Mouse (Mus musculus): ENCODE results near the gene Atrnl1.
"Not testable (repeated sequence)": the region's sequence is repeated elsewhere in the genome, so short reads cannot be mapped to it uniquely, and the experiment has no call there.

Atrnl1 gene

DNA sequence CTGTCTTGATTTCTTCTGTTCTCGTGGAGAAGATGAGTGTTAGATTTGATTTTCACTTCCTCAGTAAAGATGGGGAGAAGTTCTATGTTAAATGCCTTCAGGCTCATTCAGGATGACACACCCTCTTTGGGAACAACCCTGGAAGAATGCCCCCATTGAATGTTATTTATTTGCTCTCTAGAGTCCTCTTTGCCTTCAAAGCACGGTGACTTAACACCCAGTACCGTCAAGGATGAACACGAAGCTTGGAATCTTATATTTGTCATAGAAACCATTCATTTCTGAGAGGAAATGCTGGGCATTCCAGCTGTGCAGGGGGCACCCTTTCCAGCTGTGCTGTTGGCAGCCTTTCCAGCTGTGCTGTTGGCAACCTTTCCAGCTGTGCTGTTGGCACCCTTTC, 212.6 kb downstream of the Atrnl1 start:
- DNase-seq (ENCODE audit: low spot score) = no peak

DNA sequence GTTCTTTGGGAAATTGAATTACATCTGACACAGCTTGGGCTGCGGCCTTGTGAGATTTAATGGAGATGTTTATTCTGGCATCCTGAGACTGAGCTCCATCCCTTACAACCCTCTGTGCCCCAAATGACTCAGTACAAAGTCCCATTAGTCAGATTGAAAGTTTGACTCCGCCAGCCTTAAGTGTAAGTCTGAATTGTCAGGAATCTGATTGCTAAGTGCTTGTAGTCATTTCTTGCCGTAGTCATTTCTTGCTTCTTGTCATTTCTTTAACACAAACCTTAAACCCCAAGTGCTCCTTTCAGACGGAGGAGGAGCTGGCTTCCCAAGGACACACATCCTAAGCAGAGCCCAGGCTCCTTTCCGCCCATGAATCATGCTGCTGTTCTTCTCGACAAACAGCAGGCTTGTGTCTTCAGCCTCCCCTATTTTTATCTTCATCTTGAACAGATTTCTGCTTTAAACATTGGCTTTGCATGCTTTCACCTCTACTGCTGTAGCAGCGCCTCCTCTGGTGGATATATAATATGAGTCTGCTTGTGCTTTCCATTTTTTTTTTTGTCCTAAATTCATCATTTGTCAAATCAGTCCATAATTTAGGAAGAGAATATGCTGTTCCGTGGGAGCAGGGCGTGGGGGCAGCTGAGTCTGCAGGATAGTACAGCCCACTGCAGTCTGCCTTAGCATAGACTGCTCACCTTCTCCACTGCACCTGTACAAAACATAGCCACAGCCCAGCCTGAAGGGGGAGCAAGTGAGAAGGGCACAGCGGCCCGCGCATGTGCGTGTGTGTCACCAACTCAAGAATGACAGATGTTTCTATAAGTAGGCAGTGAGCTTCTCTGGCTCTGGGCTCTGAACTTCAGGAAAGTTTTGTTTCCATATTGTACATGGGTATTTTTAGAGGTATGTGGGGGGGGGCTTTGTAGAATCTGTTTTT, 214.7 kb downstream of the Atrnl1 start:
- no peak for DNase-seq (ENCODE audit: low spot score)

DNA sequence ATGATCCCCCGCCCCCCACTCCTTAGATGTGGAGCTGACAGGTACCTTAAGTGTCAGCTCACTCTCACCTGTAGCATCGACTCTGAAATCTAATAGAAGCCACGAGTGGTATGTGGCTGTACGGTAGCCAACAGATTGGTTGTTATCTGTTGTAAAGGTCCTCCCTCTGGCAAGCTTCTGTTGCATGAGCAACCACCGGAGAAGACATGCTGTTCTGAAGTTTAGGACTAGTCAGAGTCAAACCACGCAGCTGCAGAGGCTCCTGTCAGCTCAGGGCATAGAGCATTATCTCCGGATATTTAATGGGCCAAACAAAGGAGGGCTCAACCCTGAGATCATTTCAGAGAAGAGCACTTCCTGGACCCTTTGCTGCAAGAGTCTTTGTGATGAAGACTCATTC, 222.2 kb downstream of the Atrnl1 start:
- DNase-seq (ENCODE audit: low spot score) = no peak

DNA sequence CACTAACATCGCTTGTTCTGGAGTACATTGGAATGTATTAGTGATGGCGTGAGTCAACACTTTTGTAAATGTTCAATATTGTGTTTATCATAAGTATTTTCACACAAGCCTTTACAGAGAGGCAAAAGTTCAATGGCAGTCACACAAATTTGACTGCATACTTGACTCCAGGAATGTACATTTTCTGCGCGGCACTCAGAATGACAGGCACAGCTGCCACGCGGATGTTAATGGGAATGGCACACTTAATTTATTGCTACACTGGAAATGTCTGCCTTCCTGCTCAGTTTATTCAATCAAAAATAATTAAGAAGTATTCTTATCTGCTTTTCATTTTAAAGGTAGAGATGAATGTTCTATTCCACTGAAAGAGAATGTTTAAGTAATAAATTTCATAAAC, 227.0 kb downstream of the Atrnl1 start:
- no peak for DNase-seq (ENCODE audit: low spot score)

DNA sequence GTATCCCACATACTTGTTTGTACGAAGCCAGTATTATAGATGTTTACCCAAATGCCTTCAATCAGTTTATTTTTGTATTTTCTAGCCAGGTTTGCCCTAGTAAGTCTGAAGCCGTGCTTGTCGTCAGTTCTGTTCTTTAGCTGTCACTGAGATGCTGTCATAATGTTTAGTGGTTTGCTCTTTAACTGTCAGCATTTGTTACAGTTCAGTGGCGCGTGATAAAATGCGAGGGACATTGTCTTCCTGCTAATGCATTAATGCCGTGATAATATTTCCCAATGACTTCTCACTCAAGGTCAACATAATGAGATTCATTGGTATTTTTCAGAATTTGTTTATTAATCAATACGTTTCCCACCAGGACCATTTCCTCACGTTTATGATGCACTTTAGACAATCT, 227.7 kb downstream of the Atrnl1 start:
- no peak for DNase-seq (ENCODE audit: low spot score)

DNA sequence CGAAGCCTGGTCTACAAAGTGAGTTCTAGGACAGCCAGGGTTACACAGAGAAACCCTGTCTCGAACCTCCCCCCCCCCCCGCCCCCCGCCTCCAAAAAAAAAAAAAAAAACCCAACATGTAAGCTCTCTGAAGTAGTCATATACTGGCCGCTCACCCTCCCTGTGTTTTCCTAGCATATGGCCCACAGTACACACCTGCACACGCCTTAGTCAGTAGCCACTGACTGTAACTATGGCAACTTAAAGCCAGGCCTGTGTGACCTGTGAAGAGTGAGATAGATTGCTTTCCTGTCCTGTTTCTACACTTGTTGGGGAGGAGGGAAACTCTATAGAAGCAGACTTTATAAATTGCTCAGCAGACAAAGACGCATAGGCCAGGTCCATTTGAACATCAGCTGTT, 239.1 kb downstream of the Atrnl1 start:
- no peak for DNase-seq (ENCODE audit: low spot score)

DNA sequence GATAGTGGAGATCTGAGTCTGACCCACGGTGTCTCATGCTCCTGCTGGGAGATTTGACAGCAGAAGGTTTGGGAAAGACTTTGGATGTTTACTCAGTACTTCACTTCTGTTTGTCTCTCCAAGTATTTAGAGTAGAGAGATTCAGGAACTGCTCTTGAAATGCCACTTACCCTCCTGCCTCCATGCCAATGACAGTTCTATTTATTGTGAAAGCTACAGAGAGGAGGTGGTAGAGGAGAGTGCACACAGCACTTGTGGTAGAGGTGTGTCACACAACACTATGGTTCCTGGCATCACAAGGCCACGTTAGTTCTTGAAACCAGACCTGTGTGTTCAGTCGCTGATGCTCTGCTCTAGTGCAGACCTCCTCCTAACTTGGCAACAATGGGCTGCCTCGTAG, 257.5 kb downstream of the Atrnl1 start:
- DNase-seq (ENCODE audit: low spot score) = no peak

DNA sequence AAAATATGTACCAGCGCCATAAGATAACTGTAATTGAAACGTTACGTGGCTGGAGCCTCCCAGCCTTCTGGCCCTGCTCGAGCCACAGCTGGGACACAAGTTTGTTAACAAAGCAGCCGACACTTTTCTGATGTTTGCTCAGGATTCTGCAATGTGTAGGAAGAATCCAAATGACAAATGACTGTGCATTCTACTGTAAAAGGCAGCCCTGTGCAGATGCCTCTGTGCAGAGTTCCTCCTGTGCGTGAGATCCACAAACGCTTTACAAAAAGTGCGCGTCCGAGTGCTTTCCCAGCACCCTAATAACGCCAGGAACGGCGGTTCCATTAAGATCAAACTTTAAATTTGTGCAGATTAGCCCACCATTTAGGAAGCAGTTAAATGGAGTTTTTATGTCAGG, 260.0 kb downstream of the Atrnl1 start:
- DNase-seq (ENCODE audit: low spot score) = no peak

DNA sequence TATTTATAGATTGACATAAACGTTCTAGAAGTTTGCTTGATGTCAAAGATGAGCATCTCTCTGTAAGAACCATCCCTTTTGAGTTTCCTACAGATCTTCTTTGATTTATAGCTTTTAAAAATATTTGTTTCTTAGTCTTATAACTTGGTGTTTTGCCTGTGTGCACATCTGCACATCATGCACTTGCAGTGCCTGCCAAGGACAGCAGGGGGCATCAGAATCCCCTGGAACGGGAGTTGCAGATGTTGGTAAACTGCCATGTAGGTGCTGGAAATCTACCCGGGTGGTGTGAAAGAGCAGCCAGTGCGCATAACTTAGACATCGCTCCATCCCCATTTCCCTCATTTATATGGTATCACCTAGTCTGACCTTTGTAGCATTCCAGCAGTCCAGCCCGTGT, 265.2 kb downstream of the Atrnl1 start:
- DNase-seq (ENCODE audit: low spot score) = no peak

DNA sequence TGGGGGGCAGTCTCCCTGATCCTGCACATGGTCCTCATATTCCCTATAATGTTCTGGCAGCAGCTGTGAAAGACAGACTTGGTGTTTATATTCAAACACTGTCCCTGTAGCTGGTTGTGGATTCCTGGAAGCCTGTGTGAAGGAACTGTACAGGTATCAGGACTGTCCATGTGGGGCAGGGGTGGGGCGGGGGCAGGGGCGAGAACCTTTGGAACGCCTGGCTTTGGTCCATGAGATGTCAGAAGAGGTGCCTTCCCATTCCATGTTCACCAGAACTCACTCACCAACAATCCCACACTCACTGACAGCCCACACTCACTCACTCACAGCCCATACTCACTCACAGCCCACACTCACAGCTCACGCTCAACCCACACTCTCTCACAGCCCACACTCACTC, 266.5 kb downstream of the Atrnl1 start:
- no peak for DNase-seq (ENCODE audit: low spot score)

DNA sequence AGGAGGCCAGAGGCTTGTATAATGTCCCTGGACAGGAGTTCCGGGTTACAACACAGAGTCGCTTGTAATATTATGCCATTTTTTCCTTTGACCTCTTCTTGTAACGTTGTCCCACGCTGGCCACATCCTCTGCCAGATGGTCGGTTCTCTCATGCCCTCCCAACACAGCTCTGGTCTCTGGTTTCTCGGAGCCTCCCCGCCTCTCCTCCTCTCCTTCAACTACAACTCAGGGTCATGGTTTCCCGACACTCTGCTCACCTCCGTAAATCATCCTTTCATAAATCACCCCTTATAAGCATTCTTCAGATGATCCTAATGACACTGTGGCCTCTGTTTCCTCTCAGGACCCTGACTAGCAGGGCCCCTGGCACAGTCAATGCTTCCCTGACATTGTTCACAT, 267.7 kb downstream of the Atrnl1 start:
- DNase-seq (ENCODE audit: low spot score) = peak; percentile 59

DNA sequence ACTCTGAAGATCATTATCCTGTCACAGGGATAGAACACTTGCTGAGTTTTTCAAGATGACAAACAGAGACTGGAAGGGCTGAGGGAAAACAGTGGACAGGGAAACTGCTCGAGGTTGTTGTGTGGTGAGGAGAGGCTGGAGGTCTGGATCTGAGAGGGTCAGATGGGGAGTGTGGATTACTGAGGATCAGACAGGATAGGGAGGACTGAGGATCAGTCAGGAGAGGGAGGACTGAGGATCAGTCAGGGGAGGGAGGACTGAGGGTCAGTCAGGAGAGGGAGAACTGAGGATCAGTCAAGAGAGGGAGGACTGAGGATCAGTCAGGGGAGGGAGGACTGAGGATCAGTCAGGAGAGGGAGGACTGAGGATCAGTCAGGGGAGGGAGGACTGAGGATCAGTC, 269.0 kb downstream of the Atrnl1 start:
- DNase-seq (ENCODE audit: low spot score) = not testable (repeated sequence)

DNA sequence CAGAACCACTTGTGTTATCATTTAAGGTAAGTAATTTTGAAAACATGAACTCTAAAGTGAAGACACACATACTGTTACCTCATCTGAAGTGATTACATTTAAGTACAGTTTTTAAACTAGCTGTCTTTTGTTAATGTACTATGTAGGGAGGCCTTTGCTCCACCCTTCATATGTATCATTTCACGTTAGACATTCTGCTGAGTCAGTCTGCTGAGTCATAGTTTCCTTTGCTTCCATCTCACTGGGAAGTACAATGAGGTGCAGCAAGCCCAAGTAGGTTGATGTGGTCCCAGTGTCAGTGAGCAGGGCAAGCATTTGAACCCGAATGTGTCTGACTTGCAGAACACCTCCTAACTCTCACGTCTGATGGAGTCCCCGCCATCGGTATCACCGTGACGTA, 271.1 kb downstream of the Atrnl1 start:
- no peak for DNase-seq (ENCODE audit: low spot score)

DNA sequence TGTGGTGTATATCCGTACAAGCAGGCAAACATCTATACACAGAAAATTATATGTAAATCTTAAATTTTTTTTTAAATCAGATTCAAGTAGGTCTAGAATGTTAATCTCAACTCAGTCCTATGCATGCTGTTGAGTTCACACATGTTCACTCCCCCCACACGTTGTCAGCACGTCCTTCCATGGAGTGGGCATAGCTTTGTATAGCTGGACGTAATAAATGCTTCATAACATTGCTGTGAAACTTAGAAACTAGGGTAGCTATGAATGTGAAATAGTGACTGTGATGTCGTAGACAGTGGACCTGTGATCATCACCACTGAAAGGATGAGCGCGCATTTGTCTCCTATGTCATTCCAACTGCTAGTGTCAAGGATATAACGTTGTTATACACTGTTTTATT, 278.0 kb downstream of the Atrnl1 start:
- DNase-seq (ENCODE audit: low spot score) = no peak

DNA sequence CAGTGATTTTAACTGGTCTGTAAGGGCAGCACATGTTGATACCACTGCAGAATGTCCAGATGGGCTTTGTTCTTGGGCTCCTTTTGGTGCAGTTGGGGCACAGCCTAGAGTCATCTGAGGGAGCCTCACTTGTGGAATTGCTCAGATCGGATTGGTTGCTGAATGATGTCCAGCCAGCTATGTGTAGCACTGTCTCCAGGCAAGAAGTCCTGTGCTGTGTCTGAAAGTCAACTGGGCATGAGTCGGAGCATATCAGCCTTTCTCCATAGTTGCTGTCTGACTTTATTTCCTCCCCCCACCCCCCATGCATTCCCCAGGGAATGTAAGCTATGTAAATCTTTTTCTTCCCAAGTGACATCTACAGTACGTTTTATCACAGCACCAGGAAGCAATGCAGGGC, 278.9 kb downstream of the Atrnl1 start:
- no peak for DNase-seq (ENCODE audit: low spot score)

DNA sequence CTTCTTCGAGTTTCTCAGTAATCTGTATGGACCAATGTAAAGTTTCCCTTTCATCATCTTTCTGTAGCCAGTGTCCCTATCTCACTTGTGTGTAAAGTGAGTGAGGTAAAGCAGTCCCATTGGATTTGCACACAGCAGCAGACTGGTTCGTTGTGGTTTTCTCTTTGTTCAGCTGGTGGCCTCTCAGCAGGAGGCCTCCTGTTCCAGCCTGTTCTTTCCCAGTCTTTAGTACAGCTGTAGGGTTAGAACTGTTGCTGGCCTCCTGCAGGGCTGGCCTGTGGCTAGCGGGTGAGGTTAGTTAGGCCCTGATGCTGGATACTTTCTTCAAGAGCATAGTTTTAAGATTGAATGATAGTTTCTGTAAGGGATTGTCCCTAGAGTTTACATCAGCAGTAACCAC, 280.1 kb downstream of the Atrnl1 start:
- DNase-seq (ENCODE audit: low spot score) = peak; percentile 44

DNA sequence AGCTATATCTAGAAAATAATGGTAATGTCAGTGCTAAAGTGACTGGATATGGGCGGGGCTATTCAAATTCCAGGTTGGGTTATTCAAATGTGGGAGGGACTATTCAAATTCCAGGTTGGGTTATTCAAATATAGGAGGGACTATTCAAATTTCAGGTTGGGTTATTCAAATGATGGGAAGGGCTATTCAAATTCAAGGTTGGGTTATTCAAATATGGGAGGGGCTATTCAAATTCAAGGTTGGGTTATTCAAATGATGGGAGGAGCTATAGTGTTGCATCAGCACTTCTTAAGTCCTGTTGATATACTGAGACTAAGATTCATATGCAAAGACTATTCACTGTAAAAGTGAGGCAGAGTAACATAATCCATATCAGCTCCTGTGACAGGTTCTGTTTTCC, 283.4 kb downstream of the Atrnl1 start:
- no peak for DNase-seq (ENCODE audit: low spot score)

DNA sequence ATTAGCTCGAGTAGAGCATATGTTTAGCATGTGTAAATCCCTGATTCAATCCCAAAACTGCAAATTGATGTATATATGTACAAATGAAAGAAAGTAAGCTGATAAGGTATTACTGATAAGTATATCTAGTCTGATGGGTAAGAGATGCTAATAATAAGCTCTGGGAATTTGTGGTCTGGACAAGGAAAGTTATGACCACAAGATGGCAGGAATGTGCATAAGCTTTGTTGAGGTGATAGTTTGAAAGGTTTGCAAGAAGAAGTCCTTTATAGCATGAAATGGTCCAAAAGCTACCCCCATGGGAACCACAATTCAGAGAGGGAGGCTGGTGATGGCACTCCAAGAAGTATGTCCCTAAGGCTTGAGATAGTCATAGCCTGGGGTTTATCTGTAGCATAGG, 289.2 kb downstream of the Atrnl1 start:
- no peak for DNase-seq (ENCODE audit: low spot score)

DNA sequence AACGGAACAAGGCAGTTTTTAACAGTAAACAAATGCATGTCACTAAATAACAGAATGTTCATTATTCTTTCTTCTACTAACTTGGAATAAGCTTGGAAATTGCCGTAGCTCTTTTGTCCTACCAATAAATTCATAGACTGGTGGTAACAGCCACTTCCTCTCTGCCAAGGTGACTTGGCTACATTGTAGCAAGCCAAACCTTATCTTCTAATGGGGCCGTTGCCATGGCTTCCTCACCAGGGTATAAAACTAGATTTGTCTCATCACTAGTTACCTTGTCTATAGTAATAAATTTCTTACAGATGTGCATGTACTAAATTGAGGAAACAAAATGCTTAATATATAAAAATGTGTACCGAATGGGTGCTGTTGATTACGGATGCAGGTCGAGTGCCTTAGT, 298.6 kb downstream of the Atrnl1 start:
- no peak for DNase-seq (ENCODE audit: low spot score)

DNA sequence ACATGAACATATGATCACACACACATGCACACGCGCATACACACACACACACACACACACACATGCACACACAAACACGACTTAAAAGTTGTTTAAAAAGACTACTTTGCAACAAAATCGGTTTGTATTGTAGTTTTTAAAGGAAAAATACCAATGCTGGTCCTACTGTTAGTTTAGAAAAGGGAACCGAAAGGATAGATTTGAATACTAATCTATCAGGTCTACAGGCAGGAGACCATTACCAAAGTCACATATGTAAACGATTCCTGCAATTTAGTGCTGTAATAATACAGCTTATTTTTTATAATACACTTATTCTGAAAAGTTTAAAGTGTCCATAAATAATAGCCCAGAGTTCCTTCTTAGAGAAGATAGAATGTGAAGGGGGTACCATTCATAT, 299.8 kb downstream of the Atrnl1 start:
- DNase-seq (ENCODE audit: low spot score) = no peak

DNA sequence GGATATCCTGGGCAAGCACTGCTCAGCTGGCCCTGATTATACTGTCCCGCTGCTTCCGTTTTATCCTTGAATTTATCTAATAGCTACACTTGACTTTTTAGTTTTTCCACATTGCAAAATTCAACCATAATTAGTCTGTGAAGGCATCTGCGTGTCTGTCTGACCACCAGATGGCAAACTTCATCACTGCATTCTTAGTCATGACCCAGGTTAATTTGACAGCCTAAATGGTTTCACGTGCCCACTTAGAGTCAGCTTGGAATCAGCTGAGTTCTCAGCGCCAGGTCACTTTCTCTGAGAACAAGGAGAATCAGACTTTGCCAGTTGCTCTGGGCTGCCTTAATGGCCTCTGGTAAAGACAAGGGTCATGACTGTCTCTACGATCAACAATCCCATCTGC, 305.5 kb downstream of the Atrnl1 start:
- peak; percentile 37 for DNase-seq (ENCODE audit: low spot score)

DNA sequence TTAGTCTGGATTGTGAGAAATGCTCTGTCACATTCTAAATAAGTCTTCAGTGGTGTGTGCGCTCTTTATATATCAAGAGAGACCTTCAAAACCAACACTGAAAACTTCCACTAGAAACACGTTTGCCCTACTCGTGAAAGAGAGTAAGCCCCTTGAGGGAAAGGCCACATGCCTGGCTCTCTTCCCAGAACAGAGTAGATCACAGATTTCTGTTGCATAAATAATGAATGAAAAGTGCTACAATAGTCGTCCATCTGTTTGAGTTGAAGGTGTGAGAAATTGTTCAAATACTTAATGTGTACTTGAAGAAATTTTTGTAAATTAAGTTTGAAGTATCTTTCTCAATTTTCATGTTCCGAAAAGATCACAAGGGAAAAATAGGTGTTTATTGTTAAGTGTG, 312.2 kb downstream of the Atrnl1 start:
- DNase-seq (ENCODE audit: low spot score) = no peak

DNA sequence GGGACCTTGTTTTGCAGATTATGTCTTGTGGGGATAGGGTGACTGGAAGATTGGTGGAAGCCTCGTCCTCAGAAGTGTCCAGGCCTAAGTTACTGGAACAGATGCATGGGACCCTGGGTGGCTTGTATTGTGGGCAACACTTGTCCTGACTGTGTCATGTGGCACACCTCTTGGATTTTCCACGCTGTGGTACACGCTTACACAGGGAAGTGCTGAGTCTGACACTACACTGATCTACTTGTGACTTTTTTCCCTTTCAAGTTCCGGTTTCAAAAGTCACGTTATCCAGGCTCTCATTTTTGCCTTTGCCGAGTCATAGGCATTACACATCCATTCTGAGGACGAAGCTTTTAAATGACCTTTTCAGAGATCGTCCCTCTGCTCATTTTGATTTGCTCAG, 314.0 kb downstream of the Atrnl1 start:
- no peak for DNase-seq (ENCODE audit: low spot score)

DNA sequence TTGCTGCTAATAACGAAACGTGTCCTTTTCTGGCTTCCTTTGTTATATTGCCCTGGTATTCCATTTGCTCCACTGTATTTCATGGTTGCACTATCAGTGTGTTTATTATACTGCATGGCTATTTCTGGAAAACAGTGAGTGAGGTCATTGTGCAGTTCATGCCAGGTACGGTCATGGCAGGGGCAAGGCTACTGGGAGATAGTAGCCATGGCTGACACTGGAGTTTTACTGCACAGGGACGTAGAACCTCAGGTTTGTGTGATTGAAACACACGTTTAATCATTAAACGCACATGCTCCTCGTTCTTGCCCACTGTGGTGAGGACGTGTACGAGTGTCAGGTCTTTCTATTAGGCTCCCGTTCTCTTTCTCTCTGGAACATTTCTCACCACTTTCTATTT, 314.8 kb downstream of the Atrnl1 start:
- DNase-seq (ENCODE audit: low spot score) = no peak

Data from embryo, embryonic 10.5 days (tissue).